Mouse (Mus musculus) hindlimb bud, embryonic 11.5 days (tissue): ENCODE measurements around the gene Hipk3.

Experiments
- DNase-seq: peaks from one replicate; pipeline ENCODE4 v3.0.0-alpha.2; 2012; ENCODE audit warnings: low read depth, low spot score; ENCODE audit errors: extremely low spot score

Gene Hipk3

DNA sequence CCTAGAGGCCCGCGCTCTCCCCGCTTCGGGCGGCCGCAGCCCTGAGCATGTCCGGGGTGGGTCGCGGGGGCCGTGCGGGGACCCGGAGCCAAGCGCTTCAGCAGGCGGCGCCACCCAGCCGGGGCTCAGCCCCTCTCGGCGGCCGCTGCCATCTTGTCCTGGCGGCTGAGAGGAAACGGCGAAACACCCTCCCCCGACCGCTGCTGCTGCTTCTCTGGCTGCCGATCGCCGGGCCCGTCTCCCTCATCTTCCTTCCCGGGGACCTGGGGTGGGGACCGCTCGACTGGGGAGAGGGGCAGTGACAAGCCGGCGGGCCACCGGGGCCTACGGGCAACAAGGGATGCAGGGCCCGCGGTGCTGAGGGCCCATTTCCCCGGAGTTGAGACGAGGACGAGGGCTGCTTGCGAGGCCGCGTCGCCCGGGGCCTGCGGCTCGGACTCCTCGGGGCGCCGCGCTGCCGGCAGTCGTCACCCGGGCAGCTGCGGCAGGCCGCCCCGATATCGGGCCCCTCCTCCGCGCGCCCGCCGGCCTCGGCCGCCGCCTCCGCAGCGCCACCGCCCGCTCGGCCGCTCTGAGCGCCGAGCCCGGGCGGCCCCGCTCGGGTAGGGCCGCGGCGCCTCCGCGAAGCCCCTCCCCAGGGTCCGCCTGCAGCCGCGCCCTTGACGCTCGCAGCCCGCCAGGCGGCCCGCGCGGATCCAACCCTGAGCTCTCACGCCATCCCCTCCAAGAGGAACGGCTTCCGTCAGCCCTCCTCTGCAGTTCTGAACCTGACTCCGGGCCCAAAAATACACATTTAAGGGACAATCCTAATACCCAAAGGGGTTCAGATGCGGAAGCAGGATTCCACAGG is at the start of gene Hipk3:
Hipk3 (minus strand) TSS at position 496 of the 850 bp plus-strand sequence.
- DNase-seq = no peak

DNA sequence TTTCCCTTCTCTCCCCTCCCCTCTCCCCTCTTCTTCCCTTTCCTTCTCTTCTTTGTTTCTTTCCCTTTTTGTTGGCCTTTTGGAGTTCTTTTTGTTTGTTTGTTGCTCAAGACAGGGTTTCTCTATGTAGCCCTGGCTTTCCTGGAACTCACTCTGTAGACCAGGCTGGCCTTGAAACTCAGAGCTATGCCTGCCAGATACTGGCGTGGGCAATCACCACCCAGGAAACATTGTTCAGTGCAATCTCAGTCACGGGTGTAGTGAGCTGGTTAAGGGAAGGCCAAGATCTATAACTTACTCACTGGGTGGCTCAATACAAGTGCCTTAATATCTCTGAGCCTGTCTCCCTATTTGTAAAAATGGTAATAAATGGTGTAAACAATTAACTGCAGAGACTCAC is 46.0 kb upstream of the Hipk3 start:
- DNase-seq = no peak

DNA sequence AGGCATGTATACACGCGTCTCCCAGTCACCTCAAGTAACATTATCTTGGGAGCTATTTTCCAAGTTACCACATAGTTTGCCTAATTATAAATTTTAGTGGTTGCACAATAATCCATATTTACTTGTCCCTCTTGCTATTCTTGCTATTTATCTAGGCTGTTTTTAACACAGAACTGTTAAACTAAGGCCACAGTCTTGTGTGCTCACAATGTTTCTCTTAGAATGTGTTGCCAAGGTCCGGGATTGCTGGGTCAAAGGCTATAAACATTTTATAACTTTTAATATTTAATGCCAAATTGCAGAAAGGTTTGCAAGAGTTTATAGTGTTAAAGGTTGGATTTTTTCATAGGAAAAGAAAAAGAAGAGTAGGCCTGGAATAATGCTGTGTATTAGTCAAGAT is 40.5 kb upstream of the Hipk3 start:
- no peak for DNase-seq

DNA sequence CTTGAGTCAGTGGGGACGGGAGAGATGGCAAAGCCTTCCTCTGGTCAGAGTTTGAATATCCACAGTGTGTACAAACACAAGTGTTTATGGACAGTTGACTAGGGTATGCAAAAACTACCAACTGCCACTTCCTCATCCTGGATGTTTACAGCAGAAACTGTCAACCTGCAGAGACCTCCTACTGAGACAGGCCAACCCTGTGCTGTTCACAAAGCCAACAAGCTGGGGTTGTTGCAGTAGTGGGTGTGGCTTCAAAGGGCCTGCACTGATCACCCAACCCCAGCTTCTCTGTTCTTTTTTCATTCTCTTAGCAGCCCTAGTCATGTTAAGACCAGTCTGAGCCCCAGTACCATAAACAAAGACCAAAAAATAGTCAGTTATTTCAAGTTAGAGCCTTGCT is 38.3 kb upstream of the Hipk3 start:
- no peak for DNase-seq

DNA sequence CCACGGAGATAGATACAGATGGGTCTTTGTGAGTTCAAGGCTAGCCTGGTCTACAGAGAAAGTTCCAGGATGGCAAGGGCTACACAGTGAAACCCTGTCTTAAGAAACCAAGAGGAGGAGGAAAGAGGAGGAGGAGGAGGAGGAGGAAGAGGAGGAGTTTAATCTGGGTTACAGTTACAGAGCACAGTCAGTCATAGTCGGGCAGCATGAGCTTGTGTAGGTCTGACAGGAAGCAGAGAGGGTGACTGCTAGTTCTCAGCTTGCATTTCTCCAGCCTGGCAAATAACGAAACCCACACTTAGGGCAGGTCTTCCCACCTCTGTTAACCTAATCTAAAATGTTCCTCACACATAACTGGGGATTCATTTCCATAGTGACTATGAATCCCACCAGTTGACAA is 32.3 kb upstream of the Hipk3 start:
- no peak for DNase-seq

DNA sequence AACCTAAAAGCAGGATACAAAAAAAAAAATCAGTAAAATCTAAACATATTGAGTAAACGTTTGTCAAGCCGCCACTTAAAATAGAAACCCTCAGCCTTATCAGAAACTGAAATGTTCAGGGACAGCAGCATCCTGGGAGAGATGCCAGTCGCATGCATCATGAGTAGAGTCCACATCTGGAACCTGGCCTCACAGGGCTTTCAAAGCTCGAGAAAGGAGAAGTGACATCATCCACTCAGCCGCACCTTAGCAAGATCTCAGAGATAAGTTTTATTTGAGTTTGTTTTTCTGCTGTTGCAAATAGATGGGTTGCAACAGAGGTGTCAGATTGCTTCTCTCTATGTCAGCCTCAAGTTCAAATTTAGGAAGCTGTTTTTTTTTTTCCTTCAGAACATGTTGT is 31.3 kb upstream of the Hipk3 start:
- no peak for DNase-seq

DNA sequence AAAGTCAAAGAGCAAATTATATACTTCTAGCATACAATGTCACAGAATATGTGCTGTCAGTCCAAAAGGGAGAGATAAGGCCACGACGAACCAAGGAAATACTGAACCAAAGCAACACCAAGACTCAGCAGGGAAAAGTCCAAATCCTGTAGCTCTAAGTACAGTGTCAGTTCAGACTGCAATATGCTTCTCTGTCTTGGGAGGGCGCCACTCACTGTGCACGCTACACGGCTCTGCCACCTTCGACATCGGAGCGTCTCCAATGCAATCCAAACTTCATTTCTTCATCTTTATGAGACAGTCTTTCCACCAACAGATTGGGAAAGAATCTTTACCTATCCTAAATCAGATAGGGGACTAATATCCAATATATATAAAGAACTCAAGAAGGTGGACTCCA is 17.4 kb upstream of the Hipk3 start:
- no peak for DNase-seq

DNA sequence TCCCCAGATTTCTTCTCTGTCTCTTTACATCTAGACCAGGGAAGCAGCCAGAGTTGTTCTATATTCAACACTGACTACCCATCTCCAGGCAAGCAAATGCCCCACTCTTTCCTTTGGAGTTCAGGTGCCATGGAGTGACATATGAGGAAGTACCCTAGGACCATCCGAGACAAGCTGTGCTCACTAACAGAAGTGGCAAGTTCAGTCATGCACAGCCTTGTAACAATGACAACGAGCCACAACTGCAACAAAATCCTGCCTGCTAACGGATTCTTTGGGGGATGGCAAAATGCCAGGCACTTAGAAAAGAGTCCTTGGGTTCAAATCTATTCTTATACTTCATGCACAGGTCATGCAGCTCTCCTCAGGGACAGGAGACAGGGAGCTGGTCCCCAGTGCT is 8.1 kb upstream of the Hipk3 start:
- DNase-seq = no peak

DNA sequence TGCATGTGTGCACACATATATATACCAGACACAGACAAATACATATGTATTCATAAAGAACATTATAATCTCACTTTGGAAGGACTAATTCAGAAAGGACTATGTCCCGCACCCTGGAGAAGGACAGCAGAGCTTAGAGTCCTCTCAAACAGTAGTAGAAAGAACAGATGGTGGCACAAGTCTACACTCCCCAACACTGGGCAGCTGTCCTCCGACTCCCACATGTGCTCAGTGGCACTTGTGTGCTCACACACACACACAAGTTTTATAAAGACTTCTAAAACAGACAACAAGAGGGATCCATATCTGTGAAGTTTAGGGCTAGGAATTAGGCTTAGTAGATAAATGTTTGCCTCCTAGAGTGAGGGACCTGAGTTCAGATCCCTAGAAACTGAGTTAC is 6.8 kb upstream of the Hipk3 start:
- no peak for DNase-seq

DNA sequence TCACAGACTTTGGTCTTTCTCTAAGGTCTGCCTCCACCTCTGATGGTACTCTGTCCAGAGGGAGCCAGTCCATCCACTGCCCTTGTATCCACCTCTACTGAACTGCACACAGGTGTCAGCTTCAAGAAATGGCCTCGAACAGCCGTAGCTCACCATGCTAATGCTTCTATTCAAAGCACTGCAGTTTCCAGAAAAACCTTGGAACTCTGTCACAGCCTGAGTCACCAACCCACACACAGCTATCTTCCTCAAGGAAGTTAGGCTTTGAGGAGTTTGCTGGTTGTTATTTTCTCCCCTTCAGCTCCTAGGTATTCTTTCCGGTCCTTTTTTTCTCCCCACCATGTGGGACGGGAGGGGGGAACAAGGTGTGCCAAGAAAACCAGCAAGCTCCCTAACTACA is 3.5 kb upstream of the Hipk3 start:
- DNase-seq = no peak

DNA sequence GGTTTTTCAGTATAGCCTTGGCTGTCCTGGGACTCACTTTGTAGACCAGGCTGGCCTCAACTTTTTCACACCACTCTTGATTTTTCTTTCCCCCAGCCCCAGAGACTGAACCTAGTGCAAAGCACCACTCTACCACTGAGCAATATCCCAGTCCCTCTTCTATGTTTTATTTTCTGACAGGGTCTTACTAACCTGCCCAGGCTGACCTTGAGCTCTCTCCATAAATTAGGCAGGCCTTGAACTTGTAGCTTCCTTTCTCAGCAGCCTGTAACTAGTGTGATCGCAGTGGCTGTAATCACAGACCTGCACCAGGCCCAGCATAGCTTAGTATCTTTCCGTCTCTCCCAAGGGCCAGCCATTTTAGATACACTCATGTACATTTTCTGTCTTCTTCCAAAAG is 3.0 kb upstream of the Hipk3 start:
- DNase-seq = no peak

DNA sequence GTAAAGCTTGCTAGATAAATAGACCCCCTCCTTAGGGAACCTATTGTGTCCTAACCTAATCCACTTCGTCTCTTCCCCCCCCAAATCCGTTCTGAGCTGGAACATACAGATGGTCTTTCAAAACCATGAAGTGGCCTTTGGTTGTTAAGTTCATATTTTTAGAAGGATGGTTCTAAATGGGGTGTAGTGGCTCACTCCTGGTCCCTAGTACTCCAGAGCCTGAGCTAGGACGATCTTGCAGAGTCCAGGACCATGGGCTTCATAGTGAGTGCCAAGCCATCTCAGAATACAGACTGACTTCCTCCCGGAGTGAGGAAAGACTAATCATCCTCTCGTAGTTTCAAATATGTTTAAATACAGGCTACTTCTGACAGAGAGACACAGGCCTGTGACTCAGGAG is 2.0 kb upstream of the Hipk3 start:
- DNase-seq = no peak

DNA sequence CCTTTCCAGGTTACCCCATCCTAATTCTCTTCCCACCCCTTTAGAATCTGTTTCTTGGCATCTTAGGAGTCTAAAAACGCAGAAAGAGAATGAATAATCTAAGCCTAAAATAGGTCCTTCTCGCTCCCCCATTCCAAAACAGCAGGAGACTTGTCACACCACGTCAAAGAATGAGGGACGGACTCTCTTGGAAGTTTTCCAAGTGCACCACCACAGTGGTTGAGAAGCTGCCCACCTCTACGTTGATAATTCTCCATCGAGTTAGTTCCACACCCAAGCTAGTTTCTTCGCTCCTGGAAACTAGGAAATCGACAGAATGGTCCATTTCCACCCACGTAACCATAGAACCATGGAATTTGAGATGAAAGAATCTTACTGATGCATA is 547 bp upstream of the Hipk3 start:
- no peak for DNase-seq

DNA sequence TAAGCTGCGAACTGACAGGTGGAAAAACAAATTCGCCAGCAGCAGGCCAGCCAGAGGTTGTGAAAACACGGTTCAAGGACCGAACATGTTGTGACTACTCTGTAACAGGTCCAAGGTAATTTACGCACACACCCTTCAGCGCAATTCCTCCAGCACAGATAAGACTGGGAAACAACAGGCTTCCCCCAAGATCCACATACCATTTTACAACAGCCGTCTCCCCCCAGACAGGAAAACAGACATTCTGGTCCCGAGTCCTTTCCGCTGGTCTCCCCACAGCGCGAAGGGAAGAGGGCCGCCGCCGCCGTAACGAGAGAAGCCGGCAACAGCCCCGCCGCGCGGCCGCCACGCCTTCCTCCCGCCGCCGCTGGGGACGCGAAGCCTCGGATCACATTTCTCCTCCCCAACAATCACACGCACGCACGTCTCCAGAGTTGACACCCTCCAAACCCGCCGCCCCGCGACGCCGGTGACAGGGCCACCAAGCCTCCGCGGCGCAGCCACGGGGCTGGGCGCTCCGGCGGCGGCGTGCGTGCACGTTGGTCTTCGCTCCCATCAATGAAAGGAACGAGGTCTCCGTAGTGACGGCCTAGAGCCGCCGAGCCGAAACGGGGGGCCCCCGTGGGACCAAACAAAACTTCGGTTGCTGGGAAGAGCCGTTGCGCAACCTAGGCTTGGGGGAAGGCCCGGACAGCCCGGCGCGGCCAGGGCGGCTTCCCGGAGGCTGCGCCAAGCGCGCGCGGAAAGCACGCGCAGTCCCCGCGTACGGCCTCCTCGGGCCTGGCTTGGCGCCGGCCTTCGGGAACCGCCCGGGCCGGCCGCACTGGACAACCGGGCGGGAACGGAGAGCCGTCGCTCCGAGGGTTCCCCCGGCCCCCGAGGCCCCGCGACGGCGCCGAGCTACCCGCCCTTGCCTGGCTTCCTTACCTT is 960 bp downstream of the Hipk3 start:
- DNase-seq = no peak

DNA sequence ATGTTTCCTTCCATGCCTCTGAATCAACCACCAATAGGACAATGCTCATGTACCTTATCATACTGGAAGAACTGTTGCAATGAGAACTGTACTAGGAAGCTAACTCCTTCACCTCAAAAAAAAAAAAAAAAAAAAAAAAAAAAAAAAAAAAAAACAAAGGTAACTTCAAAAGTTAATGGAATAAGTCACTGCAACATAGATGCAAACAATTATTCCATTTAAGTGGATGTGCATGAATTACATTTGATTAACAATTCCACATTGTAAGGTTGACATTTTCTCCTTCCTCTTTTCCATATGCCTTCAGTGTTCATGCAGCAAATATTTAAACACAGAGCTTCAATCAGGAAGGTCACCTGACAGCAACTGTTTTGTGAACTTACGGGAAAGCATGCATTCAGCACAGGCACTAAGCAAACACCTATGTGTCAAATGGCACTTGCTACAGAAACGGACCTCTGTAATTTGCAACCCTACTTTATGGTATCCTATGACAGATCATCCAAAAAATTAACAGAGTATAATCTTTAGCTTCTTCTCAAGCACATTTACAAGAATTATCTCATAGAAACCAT is 2.9 kb downstream of the Hipk3 start:
- no peak for DNase-seq

DNA sequence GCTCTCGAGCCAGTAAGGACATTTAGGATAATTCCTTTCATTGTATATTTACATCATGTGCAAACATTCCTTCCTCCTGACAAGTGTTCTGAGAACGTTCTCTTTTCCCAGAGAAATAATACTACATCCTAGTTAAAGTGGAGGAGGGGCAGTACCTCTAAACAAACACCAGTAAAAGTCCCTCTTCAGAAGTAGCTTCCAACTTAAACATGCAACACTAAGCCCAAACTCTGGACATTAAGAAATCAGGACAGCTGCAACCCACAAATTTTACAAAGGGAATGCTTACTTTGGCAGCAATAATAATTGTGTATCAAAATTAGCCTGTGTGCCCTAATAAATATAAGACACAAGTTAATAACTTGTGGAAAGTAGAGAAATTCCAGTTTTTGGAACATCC is 3.5 kb downstream of the Hipk3 start:
- no peak for DNase-seq

DNA sequence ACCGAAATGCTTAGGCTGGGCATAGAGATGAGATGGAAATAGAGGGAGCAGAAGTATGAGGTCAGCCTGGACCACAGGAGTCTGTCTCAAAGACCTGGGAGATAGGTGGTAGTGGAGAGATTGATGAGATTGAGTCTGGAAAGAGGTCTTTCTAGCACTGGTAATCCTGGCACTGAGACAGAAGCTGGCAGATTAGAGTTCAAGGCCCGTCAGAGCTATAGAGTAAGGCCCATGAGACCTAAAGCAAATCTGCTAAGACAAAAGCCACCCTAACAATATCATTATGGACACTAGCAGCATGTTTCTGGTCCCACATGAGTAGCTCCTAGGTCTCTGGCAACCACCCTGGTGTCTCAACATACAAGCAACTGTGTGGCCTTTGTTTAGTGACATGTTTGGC is 4.4 kb downstream of the Hipk3 start:
- no peak for DNase-seq

DNA sequence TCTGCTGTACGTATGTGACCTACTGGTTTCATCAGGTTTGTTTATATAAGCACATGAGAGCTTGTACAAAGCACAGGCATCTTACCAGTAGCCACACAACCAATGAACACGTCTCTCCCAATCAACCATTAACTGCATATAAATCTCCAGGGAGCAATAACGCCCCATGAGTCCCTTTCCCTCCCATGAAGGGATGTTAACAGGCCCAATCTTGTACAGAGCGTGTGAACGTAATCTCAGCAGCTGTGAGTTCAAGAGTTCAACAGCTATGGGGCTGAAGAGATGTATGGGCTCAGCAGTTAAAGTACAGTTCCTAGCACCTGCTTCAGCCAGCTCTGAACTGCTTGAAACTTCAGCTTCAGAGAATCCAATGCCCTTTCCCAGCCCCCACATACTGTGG is 9.8 kb downstream of the Hipk3 start:
- no peak for DNase-seq

DNA sequence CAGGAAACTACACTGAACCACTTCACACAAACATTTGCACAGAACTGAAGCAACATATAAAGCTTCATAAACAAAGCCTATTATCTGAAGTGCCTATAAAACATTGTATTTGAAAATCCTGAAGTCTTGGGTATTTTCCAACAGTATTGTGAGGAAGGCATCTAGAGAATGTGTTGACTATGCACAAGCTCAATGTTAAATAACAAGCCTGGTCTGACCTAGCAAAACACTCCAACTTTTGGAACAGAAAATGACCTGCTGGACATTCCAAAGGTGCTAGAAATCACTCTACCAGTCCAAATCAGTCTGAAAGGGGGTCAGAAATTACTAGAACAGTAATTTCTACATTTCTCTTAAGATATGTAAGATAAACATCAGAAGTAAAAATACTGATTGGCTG is 12.1 kb downstream of the Hipk3 start:
- no peak for DNase-seq

DNA sequence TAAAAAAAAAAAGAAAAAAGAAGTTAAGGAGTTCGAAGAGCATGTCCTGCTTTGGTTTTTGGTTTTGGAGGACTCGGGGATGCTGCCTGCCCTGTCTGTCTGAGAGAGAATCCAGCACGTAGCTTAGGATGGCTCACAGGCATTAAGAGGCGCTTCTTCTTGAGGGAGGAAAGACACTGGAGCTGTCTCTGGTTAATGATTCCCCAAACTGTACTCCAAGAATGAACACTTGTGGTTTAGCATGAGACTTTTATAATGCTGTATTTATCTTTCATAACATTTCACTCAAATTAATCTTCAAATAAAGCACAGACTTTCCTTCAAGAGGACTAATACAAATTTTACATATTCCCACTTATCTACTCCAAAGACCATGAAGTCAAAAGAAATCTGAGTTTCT is 15.2 kb downstream of the Hipk3 start:
- DNase-seq = no peak

DNA sequence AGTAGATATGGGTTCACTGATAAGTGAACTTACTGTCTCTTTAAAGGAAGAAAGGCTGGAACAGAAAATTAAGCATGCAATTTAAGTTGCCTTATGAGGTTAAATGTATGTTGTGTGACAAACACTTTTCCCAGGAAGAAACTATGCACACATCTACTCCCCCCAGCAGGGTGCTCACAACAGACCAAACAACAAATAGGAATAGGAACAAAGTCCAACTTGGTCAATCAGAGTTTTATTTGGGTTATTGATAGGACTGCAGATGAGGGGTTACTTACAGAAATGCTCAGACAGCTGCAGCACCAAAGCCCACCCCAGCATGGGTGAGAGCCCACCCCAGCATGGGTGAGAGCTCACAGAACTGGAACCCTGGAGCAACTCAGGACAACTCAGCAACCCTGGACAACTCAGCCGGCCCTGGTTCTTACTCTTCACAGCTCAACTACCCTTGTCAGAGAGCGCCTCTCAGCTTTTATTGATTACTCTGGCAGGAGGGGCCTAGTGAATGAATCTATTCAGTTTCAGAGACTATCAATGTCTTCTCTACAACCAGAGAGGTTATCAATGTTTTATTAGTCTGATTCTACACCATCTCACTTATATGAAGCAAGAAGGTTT is 16.7 kb downstream of the Hipk3 start:
- no peak for DNase-seq
